Mouse (Mus musculus) E14TG2a.4 (cell line): ENCODE data around the gene Luc7l3.

Source experiments
- H3K27me3 ChIP-seq: 2 replicates; pipeline ENCODE4 v1.6.1; 2014; ENCODE audit warnings: low read length, control low read depth; ENCODE audit not compliant: insufficient read depth
- H3K36me3 ChIP-seq: 2 replicates; pipeline ENCODE4 v1.6.1; 2014; ENCODE audit warnings: low read length, control low read depth; ENCODE audit not compliant: insufficient read depth
- H3K4me1 ChIP-seq: replicated peaks from 2 replicates; pipeline ENCODE4 v1.6.1; 2014; ENCODE audit warnings: low read depth, low read length, control low read depth
- H3K4me3 ChIP-seq: replicated peaks from 2 replicates; pipeline ENCODE4 v1.5.1; 2014; ENCODE audit warnings: mild to moderate bottlenecking, low read length
- H3K9me3 ChIP-seq: 2 replicates; pipeline ENCODE4 v1.6.1; 2014; ENCODE audit warnings: low read length, control low read depth
- CTCF ChIP-seq: conservative IDR thresholded peaks from 2 replicates; pipeline ENCODE4 v1.5.1; 2014; ENCODE audit warnings: low read length
- NANOG ChIP-seq: IDR thresholded peaks from 2 replicates; pipeline ENCODE4 v1.6.1; 2014; ENCODE audit warnings: borderline replicate concordance, low read length, mixed read lengths
- POU5F1 ChIP-seq: IDR thresholded peaks from 2 replicates; pipeline ENCODE4 v1.6.1; 2014; ENCODE audit warnings: low read length, borderline replicate concordance

The Luc7l3 gene

GRCm38 (mm10) chr11:94245955-94246788 lies 75.6 kb downstream of the Luc7l3 start, which contains the start of gene Wfikkn2:
Gene Wfikkn2, minus strand, starts transcription at chr11:94246005.
- Histone ChIP-seq H3K4me1 (peaks cover 37% of the 10 kb centered on the region), H3K27me3 (peaks cover 59% of the 10 kb centered on the region), H3K4me3 (0 out of 2 replicates have a peak within 1 kb of the TSS, but pooled peaks have one; percentile 26), H3K9me3 (no peaks in the 10 kb centered on the region), H3K36me3 (no peaks in the 10 kb centered on the region)
- no peak for TF ChIP-seq POU5F1
- no peak for TF ChIP-seq CTCF
- TF ChIP-seq NANOG, result no peak

GRCm38 (mm10) chr11:94244385-94244784 lies 77.4 kb downstream of the Luc7l3 start:
- H3K9me3 ChIP-seq, result no peaks in the 10 kb centered on the region
- H3K4me3 ChIP-seq, result no peak overlapping the region
- peaks cover 43% of the 10 kb centered on the region for H3K4me1 ChIP-seq
- no peaks in the 10 kb centered on the region for H3K36me3 ChIP-seq
- TF ChIP-seq NANOG (no peak), POU5F1 (no peak)
- peaks cover 69% of the 10 kb centered on the region for H3K27me3 ChIP-seq

GRCm38 (mm10) chr11:94243422-94244180 lies 78.2 kb downstream of the Luc7l3 start:
- peak overlapping the region; percentile 59 for H3K4me3 ChIP-seq
- H3K9me3 ChIP-seq, result no peaks in the 10 kb centered on the region
- peaks cover 45% of the 10 kb centered on the region for H3K4me1 ChIP-seq
- peaks cover 68% of the 10 kb centered on the region for H3K27me3 ChIP-seq
- no peak for TF ChIP-seq CTCF
- no peak for TF ChIP-seq POU5F1
- no peak for TF ChIP-seq NANOG
- no peaks in the 10 kb centered on the region for H3K36me3 ChIP-seq

- H3K4me3 ChIP-seq, result peak overlapping the region; percentile 59
- H3K27me3 ChIP-seq, result peaks cover 64% of the 10 kb centered on the region
- TF ChIP-seq NANOG, result no peak
- TF ChIP-seq POU5F1, result no peak
- TF ChIP-seq CTCF, result no peak
- peaks cover 45% of the 10 kb centered on the region for H3K4me1 ChIP-seq
- no peaks in the 10 kb centered on the region for H3K9me3 ChIP-seq
- H3K36me3 ChIP-seq, result no peaks in the 10 kb centered on the region
Measured at GRCm38 (mm10) chr11:94242760-94243421, 78.9 kb downstream of the Luc7l3 start.

- H3K36me3 ChIP-seq, result no peaks in the 10 kb centered on the region
- H3K4me3 ChIP-seq, result no peak overlapping the region
- TF ChIP-seq POU5F1 (no peak), CTCF (no peak), NANOG (no peak)
- H3K9me3 ChIP-seq, result no peaks in the 10 kb centered on the region
- H3K4me1 ChIP-seq, result peaks cover 39% of the 10 kb centered on the region
- peaks cover 44% of the 10 kb centered on the region for H3K27me3 ChIP-seq
Measured at GRCm38 (mm10) chr11:94239706-94240105, 82.1 kb downstream of the Luc7l3 start.

GRCm38 (mm10) chr11:94238786-94239185 lies 83.0 kb downstream of the Luc7l3 start:
- H3K9me3 ChIP-seq, result no peaks in the 10 kb centered on the region
- no peaks in the 10 kb centered on the region for H3K36me3 ChIP-seq
- H3K4me1 ChIP-seq, result peaks cover 34% of the 10 kb centered on the region
- H3K27me3 ChIP-seq, result peaks cover 39% of the 10 kb centered on the region
- no peak overlapping the region for H3K4me3 ChIP-seq
- TF ChIP-seq CTCF (no peak), NANOG (no peak), POU5F1 (no peak)
